Mouse (Mus musculus) hindbrain, embryonic 12.5 days (tissue): Measurements from ENCODE around the gene Xylt1. TPM values are rescaled to one million over a fixed set of nuclear protein-coding genes. Genes with fewer than 3 reads are reported as not detected.
A peak's percentile ranks its signal among the peaks of the same experiment; 100 is the strongest.

Experiments
- ATAC-seq: fragments of 200-750 bp; cut with Nextera tagmentation; 2 replicates; pipeline ENCODE4 v1.8.0; 2017; ENCODE audit warnings: moderate TSS enrichment; ENCODE audit not compliant: low FRiP score
- H3K27ac ChIP-seq: fragments of 300-500 bp; sonication (generic); 2 replicates; pipeline ENCODE4 v1.5.1; 2016; ENCODE audit warnings: mild to moderate bottlenecking
- H3K27me3 ChIP-seq: fragments of 300-500 bp; sonication (generic); 2 replicates; pipeline ENCODE4 v1.6.1; 2016; ENCODE audit warnings: mild to moderate bottlenecking
- H3K36me3 ChIP-seq: fragments of 300-500 bp; sonication (generic); 2 replicates; pipeline ENCODE4 v1.6.1; 2016; ENCODE audit warnings: mild to moderate bottlenecking
- H3K4me1 ChIP-seq: fragments of 300-500 bp; sonication (generic); 2 replicates; pipeline ENCODE4 v1.6.1; 2016
- H3K4me2 ChIP-seq: fragments of 300-500 bp; sonication (generic); replicated peaks from 2 replicates; pipeline ENCODE4 v1.6.1; 2016; ENCODE audit warnings: mild to moderate bottlenecking
- H3K4me3 ChIP-seq: fragments of 300-500 bp; sonication (generic); 2 replicates; pipeline ENCODE4 v1.5.1; 2016; ENCODE audit warnings: mild to moderate bottlenecking
- H3K9ac ChIP-seq: fragments of 300-500 bp; sonication (generic); 2 replicates; pipeline ENCODE4 v1.6.1; 2016; ENCODE audit warnings: mild to moderate bottlenecking, moderate library complexity
- H3K9me3 ChIP-seq: fragments of 300-500 bp; sonication (generic); replicated peaks from 2 replicates; pipeline ENCODE4 v1.6.1; 2016; ENCODE audit warnings: mild to moderate bottlenecking
- WGBS: fragments of 180-500 bp; shearing (Covaris S2); methylation state at CpG from one replicate; pipeline ENCODE4 v1.1.7; 2016; 5-methylcytosine and 5-hydroxymethylcytosine counted together
- polyA plus RNA-seq: library from polyadenylated mRNA; unstranded; fragments of >200 nt; fragmentation: Nextera tagmentation; extraction: Ambion mirVana; gene quantifications from 2 replicates; pipeline ENCODE4 v1.2.1, GENCODE M21; 2016

Gene Xylt1
- polyA plus RNA-seq, 1 experiment from 2014 or later, result 2.4 TPM

- WGBS, result 32% methylated on average over 19 of the region's 19 CpGs
- no peak overlapping the region for H3K4me3 ChIP-seq
- no peaks in the 10 kb centered on the region for H3K36me3 ChIP-seq
- no peak overlapping the region for H3K9ac ChIP-seq
- peak; percentile 57; the same call in 1 of the 2 replicates for ATAC-seq
- no peak overlapping the region for H3K27ac ChIP-seq
- no peak overlapping the region for H3K4me2 ChIP-seq
- no peaks in the 10 kb centered on the region for H3K9me3 ChIP-seq
- peaks cover 33% of the 10 kb centered on the region for H3K4me1 ChIP-seq
- H3K27me3 ChIP-seq, result peaks cover 3% of the 10 kb centered on the region; the same call in 1 of the 2 replicates
Measured at GRCm38 (mm10) chr7:117472781-117473743, 92.3 kb downstream of the Xylt1 start.

GRCm38 (mm10) chr7:117474302-117474701 is 93.5 kb downstream of the Xylt1 start:
- Histone ChIP-seq H3K27me3 (peaks cover 3% of the 10 kb centered on the region; the same call in 1 of the 2 replicates), H3K4me2 (no peak overlapping the region), H3K9ac (no peak overlapping the region), H3K36me3 (no peaks in the 10 kb centered on the region), H3K27ac (0 out of 2 replicates have a peak overlapping the region, but pooled peaks have one; percentile 40), H3K4me3 (no peak overlapping the region), H3K9me3 (no peaks in the 10 kb centered on the region), H3K4me1 (peaks cover 33% of the 10 kb centered on the region)
- 6% methylated on average over 2 of the region's 2 CpGs for WGBS
- ATAC-seq, result no peak

GRCm38 (mm10) chr7:117475106-117475505 is 94.3 kb downstream of the Xylt1 start:
- Histone ChIP-seq H3K27ac (no peak overlapping the region), H3K9me3 (no peaks in the 10 kb centered on the region), H3K4me1 (peaks cover 33% of the 10 kb centered on the region), H3K4me3 (no peak overlapping the region), H3K27me3 (peaks cover 3% of the 10 kb centered on the region; the same call in 1 of the 2 replicates), H3K9ac (no peak overlapping the region), H3K4me2 (no peak overlapping the region), H3K36me3 (no peaks in the 10 kb centered on the region)
- WGBS, result 49% methylated on average over 4 of the region's 4 CpGs
- ATAC-seq, result no peak

- ATAC-seq, result no peak
- no peak overlapping the region for H3K9ac ChIP-seq
- H3K27me3 ChIP-seq, result peaks cover 3% of the 10 kb centered on the region; the same call in 1 of the 2 replicates
- H3K4me3 ChIP-seq, result no peak overlapping the region
- no peaks in the 10 kb centered on the region for H3K36me3 ChIP-seq
- H3K9me3 ChIP-seq, result no peaks in the 10 kb centered on the region
- H3K4me2 ChIP-seq, result no peak overlapping the region
- 25% methylated on average over 1 of the region's 1 CpGs for WGBS
- peak overlapping the region; percentile 30; the same call in 1 of the 2 replicates for H3K27ac ChIP-seq
- peaks cover 12% of the 10 kb centered on the region for H3K4me1 ChIP-seq
Measured at GRCm38 (mm10) chr7:117478937-117479336, 98.2 kb downstream of the Xylt1 start.

- Histone ChIP-seq H3K4me2 (no peak overlapping the region), H3K27ac (no peak overlapping the region), H3K4me3 (no peak overlapping the region), H3K36me3 (no peaks in the 10 kb centered on the region), H3K9me3 (no peaks in the 10 kb centered on the region), H3K27me3 (peaks cover 3% of the 10 kb centered on the region; the same call in 1 of the 2 replicates), H3K4me1 (no peaks in the 10 kb centered on the region), H3K9ac (no peak overlapping the region)
- 83% methylated on average over 5 of the region's 5 CpGs for WGBS
- ATAC-seq, result no peak
Measured at GRCm38 (mm10) chr7:117480831-117481230, 100.1 kb downstream of the Xylt1 start.

GRCm38 (mm10) chr7:117481404-117481803 is 100.6 kb downstream of the Xylt1 start:
- no peak for ATAC-seq
- no peak overlapping the region for H3K9ac ChIP-seq
- peaks cover 2% of the 10 kb centered on the region; the same call in 1 of the 2 replicates for H3K27me3 ChIP-seq
- H3K9me3 ChIP-seq, result no peaks in the 10 kb centered on the region
- no peak overlapping the region for H3K4me3 ChIP-seq
- 96% methylated on average over 3 of the region's 3 CpGs for WGBS
- no peak overlapping the region for H3K27ac ChIP-seq
- H3K4me2 ChIP-seq, result no peak overlapping the region
- H3K36me3 ChIP-seq, result no peaks in the 10 kb centered on the region
- H3K4me1 ChIP-seq, result no peaks in the 10 kb centered on the region

GRCm38 (mm10) chr7:117482701-117483100 is 101.9 kb downstream of the Xylt1 start:
- Histone ChIP-seq H3K27ac (no peak overlapping the region), H3K4me2 (no peak overlapping the region), H3K36me3 (no peaks in the 10 kb centered on the region), H3K27me3 (no peaks in the 10 kb centered on the region), H3K9ac (no peak overlapping the region), H3K4me3 (no peak overlapping the region), H3K4me1 (no peaks in the 10 kb centered on the region), H3K9me3 (no peaks in the 10 kb centered on the region)
- 72% methylated on average over 2 of the region's 2 CpGs for WGBS
- no peak for ATAC-seq

GRCm38 (mm10) chr7:117484589-117484988 is 103.8 kb downstream of the Xylt1 start:
- Histone ChIP-seq H3K4me2 (no peak overlapping the region), H3K9me3 (no peaks in the 10 kb centered on the region), H3K4me3 (no peak overlapping the region), H3K27me3 (no peaks in the 10 kb centered on the region), H3K4me1 (no peaks in the 10 kb centered on the region), H3K27ac (no peak overlapping the region), H3K36me3 (no peaks in the 10 kb centered on the region), H3K9ac (no peak overlapping the region)
- ATAC-seq, result no peak
- WGBS, result 65% methylated on average over 2 of the region's 2 CpGs

GRCm38 (mm10) chr7:117484989-117485536 is 104.3 kb downstream of the Xylt1 start:
- Histone ChIP-seq H3K9ac (no peak overlapping the region), H3K27me3 (no peaks in the 10 kb centered on the region), H3K4me2 (no peak overlapping the region), H3K4me1 (no peaks in the 10 kb centered on the region), H3K4me3 (no peak overlapping the region), H3K36me3 (no peaks in the 10 kb centered on the region), H3K27ac (no peak overlapping the region), H3K9me3 (no peaks in the 10 kb centered on the region)
- ATAC-seq, result no peak
- WGBS, result 89% methylated on average over 7 of the region's 7 CpGs

GRCm38 (mm10) chr7:117486425-117487172 is 105.8 kb downstream of the Xylt1 start:
- no peaks in the 10 kb centered on the region for H3K27me3 ChIP-seq
- no peaks in the 10 kb centered on the region for H3K36me3 ChIP-seq
- no peak for ATAC-seq
- no peak overlapping the region for H3K27ac ChIP-seq
- no peaks in the 10 kb centered on the region for H3K4me1 ChIP-seq
- H3K9ac ChIP-seq, result no peak overlapping the region
- 74% methylated on average over 7 of the region's 7 CpGs for WGBS
- no peak overlapping the region for H3K4me3 ChIP-seq
- H3K9me3 ChIP-seq, result no peaks in the 10 kb centered on the region
- no peak overlapping the region for H3K4me2 ChIP-seq

GRCm38 (mm10) chr7:117487173-117487490 is 106.4 kb downstream of the Xylt1 start:
- WGBS, result 76% methylated on average over 2 of the region's 2 CpGs
- Histone ChIP-seq H3K4me3 (no peak overlapping the region), H3K4me1 (no peaks in the 10 kb centered on the region), H3K4me2 (no peak overlapping the region), H3K36me3 (no peaks in the 10 kb centered on the region), H3K27ac (no peak overlapping the region), H3K27me3 (no peaks in the 10 kb centered on the region), H3K9me3 (no peaks in the 10 kb centered on the region), H3K9ac (no peak overlapping the region)
- ATAC-seq, result no peak

- WGBS, result 69% methylated on average over 5 of the region's 5 CpGs
- Histone ChIP-seq H3K9me3 (no peaks in the 10 kb centered on the region), H3K4me1 (no peaks in the 10 kb centered on the region), H3K27ac (no peak overlapping the region), H3K27me3 (no peaks in the 10 kb centered on the region), H3K36me3 (no peaks in the 10 kb centered on the region), H3K4me3 (no peak overlapping the region), H3K9ac (no peak overlapping the region), H3K4me2 (no peak overlapping the region)
- ATAC-seq, result no peak
Measured at GRCm38 (mm10) chr7:117489973-117490372, 109.2 kb downstream of the Xylt1 start.
